Comparison of ENCODE assay signal across 8 mouse cellular contexts in genomic region chr11:101582054-101583035, GRCm38 (mm10). TPM values are rescaled to one million over a fixed set of nuclear protein-coding genes. Genes with fewer than 3 reads are reported as not detected.
DNase-seq lines count a peak whose midpoint lies in the region; ATAC-seq and TF ChIP-seq lines count a peak whose summit lies in the region.

TSS of gene Tmem106a (plus strand) at chr11:101582242.

- no peak for TF ChIP-seq POLR2A in limb, embryonic 14.5 days (IDR thresholded peaks at IDR 0.05; ENCODE audit: borderline replicate concordance, extremely low read depth, insufficient read depth, insufficient read length)

- no peaks in the 10 kb centered on the region for H3K9me3 ChIP-seq in E14TG2a.4 (ENCODE audit: low read length)
- no peaks in the 10 kb centered on the region for H3K9me3 ChIP-seq in forebrain, embryonic 14.5 days (replicated peaks; ENCODE audit: control insufficient read depth, low read length)
- no peaks in the 10 kb centered on the region for H3K9me3 ChIP-seq in hindbrain, embryonic 10.5 days
- H3K9me3 ChIP-seq in limb, embryonic 14.5 days (ENCODE audit: control insufficient read depth, low read length): no peaks in the 10 kb centered on the region
- no peaks in the 10 kb centered on the region for H3K9me3 ChIP-seq in midbrain, embryonic 15.5 days
- no peaks in the 10 kb centered on the region for H3K9me3 ChIP-seq in stomach, postnatal 0 days (ENCODE audit: control insufficient read depth, low read length)

- H3K27ac ChIP-seq in forebrain, embryonic 14.5 days (ENCODE audit: low read depth, low read length): no peak within 1 kb of the TSS
- H3K27ac ChIP-seq in hindbrain, embryonic 10.5 days: peak within 1 kb of the TSS; percentile 59
- no peak within 1 kb of the TSS for H3K27ac ChIP-seq in limb, embryonic 14.5 days (replicated peaks; ENCODE audit: low read depth, low read length)
- no peak within 1 kb of the TSS for H3K27ac ChIP-seq in midbrain, embryonic 15.5 days
- H3K27ac ChIP-seq in stomach, postnatal 0 days (replicated peaks): peak within 1 kb of the TSS; percentile 65

- H3K4me3 ChIP-seq in E14TG2a.4 (replicated peaks; ENCODE audit: low read length): peak within 1 kb of the TSS; percentile 71
- H3K4me3 ChIP-seq in forebrain, embryonic 14.5 days (ENCODE audit: low read depth, low read length): peak within 1 kb of the TSS; percentile 25
- H3K4me3 ChIP-seq in hindbrain, embryonic 10.5 days: peak within 1 kb of the TSS; percentile 51
- H3K4me3 ChIP-seq in limb, embryonic 14.5 days (replicated peaks; ENCODE audit: low read length): peak within 1 kb of the TSS; percentile 34
- peak within 1 kb of the TSS; percentile 21 for H3K4me3 ChIP-seq in midbrain, embryonic 15.5 days
- peak within 1 kb of the TSS; percentile 50 for H3K4me3 ChIP-seq in stomach, postnatal 0 days (ENCODE audit: low read depth, low read length)

- H3K9ac ChIP-seq in forebrain, embryonic 14.5 days (ENCODE audit: low read length): peak within 1 kb of the TSS; percentile 45
- H3K9ac ChIP-seq in limb, embryonic 14.5 days (ENCODE audit: low read depth, low read length, severe bottlenecking): peak within 1 kb of the TSS; percentile 17; the same call in 1 of the 2 replicates
- H3K9ac ChIP-seq in midbrain, embryonic 15.5 days: no peak within 1 kb of the TSS
- H3K9ac ChIP-seq in stomach, postnatal 0 days (ENCODE audit: low read length): peak within 1 kb of the TSS; percentile 58

- intact Hi-C loops in left cerebral cortex, postnatal 25 days (cut with DNase I): no loop called here

- no peaks in the 10 kb centered on the region for H3K27me3 ChIP-seq in E14TG2a.4 (ENCODE audit: insufficient read depth, low read length)
- H3K27me3 ChIP-seq in forebrain, embryonic 14.5 days (replicated peaks; ENCODE audit: control insufficient read depth, insufficient read depth, low read length): no peaks in the 10 kb centered on the region
- H3K27me3 ChIP-seq in hindbrain, embryonic 10.5 days (ENCODE audit: insufficient read depth, poor library complexity, severe bottlenecking): no peaks in the 10 kb centered on the region
- H3K27me3 ChIP-seq in limb, embryonic 14.5 days (ENCODE audit: control insufficient read depth, insufficient read depth, low read length): no peaks in the 10 kb centered on the region
- no peaks in the 10 kb centered on the region for H3K27me3 ChIP-seq in midbrain, embryonic 15.5 days (replicated peaks)
- no peaks in the 10 kb centered on the region for H3K27me3 ChIP-seq in stomach, postnatal 0 days (ENCODE audit: control insufficient read depth, insufficient read depth, low read length)

- H3K4me2 ChIP-seq in forebrain, embryonic 14.5 days (ENCODE audit: low read length): peak within 1 kb of the TSS; percentile 50
- H3K4me2 ChIP-seq in limb, embryonic 14.5 days (replicated peaks; ENCODE audit: low read depth, low read length, severe bottlenecking): peak within 1 kb of the TSS; percentile 46
- peak within 1 kb of the TSS; percentile 33 for H3K4me2 ChIP-seq in midbrain, embryonic 15.5 days
- peak within 1 kb of the TSS; percentile 61 for H3K4me2 ChIP-seq in stomach, postnatal 0 days (replicated peaks; ENCODE audit: low read depth)

- 19% methylated on average over 29 of the region's 31 CpGs for WGBS in forebrain, embryonic 14.5 days
- 21% methylated on average over 31 of the region's 31 CpGs for WGBS in hindbrain, embryonic 10.5 days
- WGBS in limb, embryonic 14.5 days: 16% methylated on average over 29 of the region's 31 CpGs
- 22% methylated on average over 30 of the region's 31 CpGs for WGBS in midbrain, embryonic 15.5 days
- WGBS in stomach, postnatal 0 days: 14% methylated on average over 30 of the region's 31 CpGs

- no peak for ATAC-seq in forebrain, embryonic 14.5 days
- no peak for ATAC-seq in limb, embryonic 14.5 days (ENCODE audit: low FRiP score, low read depth)
- no peak for ATAC-seq in midbrain, embryonic 15.5 days (replicated peaks)
- peak; percentile 80 for ATAC-seq in stomach, postnatal 0 days (ENCODE audit: low FRiP score, low TSS enrichment)

- peaks cover 76% of the 10 kb centered on the region for H3K36me3 ChIP-seq in E14TG2a.4 (ENCODE audit: insufficient read depth, low read length)
- peaks cover 38% of the 10 kb centered on the region for H3K36me3 ChIP-seq in forebrain, embryonic 14.5 days (ENCODE audit: control insufficient read depth, insufficient read depth, low read length)
- peaks cover 44% of the 10 kb centered on the region for H3K36me3 ChIP-seq in hindbrain, embryonic 10.5 days
- H3K36me3 ChIP-seq in limb, embryonic 14.5 days (ENCODE audit: control insufficient read depth, insufficient read depth, low read length): peaks cover 41% of the 10 kb centered on the region
- H3K36me3 ChIP-seq in midbrain, embryonic 15.5 days (replicated peaks): peaks cover 29% of the 10 kb centered on the region
- peaks cover 16% of the 10 kb centered on the region; the same call in 1 of the 2 replicates for H3K36me3 ChIP-seq in stomach, postnatal 0 days (ENCODE audit: control insufficient read depth, insufficient read depth, low read length)

- no peak for TF ChIP-seq CTCF in E14TG2a.4 (conservative IDR thresholded peaks at IDR 0.05; ENCODE audit: low read length)
- no peak for TF ChIP-seq CTCF in stomach, postnatal 0 days (IDR thresholded peaks at IDR 0.05; ENCODE audit: low read depth)

- H3K4me1 ChIP-seq in E14TG2a.4 (replicated peaks; ENCODE audit: low read depth, low read length): peaks cover 78% of the 10 kb centered on the region
- no peaks in the 10 kb centered on the region for H3K4me1 ChIP-seq in forebrain, embryonic 14.5 days (ENCODE audit: control insufficient read depth, insufficient read depth, low read length)
- H3K4me1 ChIP-seq in hindbrain, embryonic 10.5 days (replicated peaks): peaks cover 11% of the 10 kb centered on the region
- no peaks in the 10 kb centered on the region for H3K4me1 ChIP-seq in limb, embryonic 14.5 days (ENCODE audit: control insufficient read depth, insufficient read depth, low read length)
- H3K4me1 ChIP-seq in midbrain, embryonic 15.5 days: no peaks in the 10 kb centered on the region
- peaks cover 2% of the 10 kb centered on the region; the same call in 1 of the 2 replicates for H3K4me1 ChIP-seq in stomach, postnatal 0 days (replicated peaks; ENCODE audit: control insufficient read depth, insufficient read depth)

- DNase-seq in adrenal gland, postnatal 25 days: peak; percentile 76
- DNase-seq in forebrain, embryonic 14.5 days (ENCODE audit: low spot score): peak; percentile 53
- DNase-seq in hindbrain, embryonic 10.5 days (ENCODE audit: low spot score): peak; percentile 64
- DNase-seq in limb, embryonic 14.5 days (ENCODE audit: low spot score): peak; percentile 60
- peak; percentile 94 for DNase-seq in stomach, postnatal 0 days (ENCODE audit: low spot score)
- DNase-seq in left cerebral cortex, postnatal 25 days (ENCODE audit: low spot score in 2 of 2): no peak

- TF ChIP-seq EP300 in stomach, postnatal 0 days (optimal IDR thresholded peaks at IDR 0.05): no peak

RNA-seq across cellular contexts. Expression of gene Tmem106a, which starts in this region (rescaled TPM):
- 11.4 and 14.1 TPM in 2 replicates for total RNA-seq in adrenal gland, postnatal 25 days (2021)
- polyA plus RNA-seq in forebrain, embryonic 14.5 days (2014; fragmentation: Nextera tagmentation; extraction: Ambion mirVana): 2.3 and 3.4 TPM in 2 replicates
- 1.7 and 4.3 TPM in 2 replicates for polyA plus RNA-seq in hindbrain, embryonic 10.5 days (2016; fragmentation: Nextera tagmentation; extraction: Ambion mirVana)
- polyA plus RNA-seq in limb, embryonic 14.5 days (2012; rRNA removed): 9.3 and 11.6 TPM in 2 replicates
- polyA plus RNA-seq in limb, embryonic 14.5 days (2014; fragmentation: Nextera tagmentation; extraction: Ambion mirVana): 3.8 and 5.4 TPM in 2 replicates
- polyA plus RNA-seq in midbrain, embryonic 15.5 days (2015; fragmentation: Nextera tagmentation; extraction: Ambion mirVana): 3.1 and 4.5 TPM in 2 replicates
- 10.0 TPM in 2 replicates for polyA plus RNA-seq in stomach, postnatal 0 days (2015; fragmentation: Nextera tagmentation; extraction: Ambion mirVana)
- total RNA-seq in left cerebral cortex, postnatal 25 days (2021): 1 to 10 TPM; 1.1 to 1.6 TPM

Comparison
In these comparisons a context has a peak if more than half of its experiments do, and no peak if none do; other contexts are left out.
1. H3K4me3 ChIP-seq: peak in every context shown above with its lines; median percentile 71 in E14TG2a.4; 51 in hindbrain, embryonic 10.5 days; 50 in stomach, postnatal 0 days; 34 in limb, embryonic 14.5 days; 25 in forebrain, embryonic 14.5 days; 21 in midbrain, embryonic 15.5 days.
2. DNase-seq: peak in adrenal gland, postnatal 25 days (single experiment), forebrain, embryonic 14.5 days (single experiment), hindbrain, embryonic 10.5 days (single experiment), limb, embryonic 14.5 days (single experiment) and stomach, postnatal 0 days (single experiment); none in left cerebral cortex, postnatal 25 days (0 of 2).
3. H3K27ac ChIP-seq: peak in hindbrain, embryonic 10.5 days (single experiment) and stomach, postnatal 0 days (single experiment); none in forebrain, embryonic 14.5 days (single experiment), limb, embryonic 14.5 days (single experiment) and midbrain, embryonic 15.5 days (single experiment).
4. Peak in every context shown above with its lines, with median percentiles within 50 percentile points of each other: H3K4me2 ChIP-seq.